Mouse (Mus musculus) C2C12 (cell line): ENCODE data around the gene Idh2.

Experiments used
- CEBPB ChIP-seq: IDR thresholded peaks from one replicate; pipeline ENCODE4 v1.6.1; 2011; ENCODE audit warnings: low read depth, mild to moderate bottlenecking, control low read depth, moderate library complexity
- CTCF ChIP-seq: IDR thresholded peaks from one replicate; pipeline ENCODE4 v1.5.1; 2011; ENCODE audit not compliant: control insufficient read depth, insufficient read depth, insufficient read length
- FOSL1 ChIP-seq: IDR thresholded peaks from one replicate; pipeline ENCODE4 v1.8.0; 2011; ENCODE audit warnings: mild to moderate bottlenecking, low read length; ENCODE audit not compliant: poor library complexity, insufficient read depth, severe bottlenecking
- MAX ChIP-seq: IDR thresholded peaks from one replicate; pipeline ENCODE4 v1.6.1; 2011; ENCODE audit warnings: mild to moderate bottlenecking, control low read depth
- MYOD1 ChIP-seq: IDR thresholded peaks from one replicate; pipeline ENCODE4 v1.6.1; 2011; ENCODE audit warnings: low read depth; ENCODE audit not compliant: control insufficient read depth, insufficient read length
- MYOG ChIP-seq: IDR thresholded peaks from one replicate; pipeline ENCODE4 v1.6.1; 2011; ENCODE audit not compliant: control insufficient read depth, insufficient read length; ENCODE audit errors: extremely low read depth
- USF1 ChIP-seq: IDR thresholded peaks from one replicate; pipeline ENCODE4 v1.6.1; 2011; ENCODE audit warnings: low read depth, mild to moderate bottlenecking, control low read depth, moderate library complexity

- TF ChIP-seq CTCF, result no peak
- TF ChIP-seq USF1, result no peak
- no peak for TF ChIP-seq MAX
- no peak for TF ChIP-seq CEBPB
- no peak for TF ChIP-seq MYOD1
- no peak for TF ChIP-seq MYOG
- no peak for TF ChIP-seq FOSL1
Observed at GRCm38 (mm10) chr7:80051835-80052234, 63.4 kb downstream of the Idh2 start.
